In the genomic region with DNA sequence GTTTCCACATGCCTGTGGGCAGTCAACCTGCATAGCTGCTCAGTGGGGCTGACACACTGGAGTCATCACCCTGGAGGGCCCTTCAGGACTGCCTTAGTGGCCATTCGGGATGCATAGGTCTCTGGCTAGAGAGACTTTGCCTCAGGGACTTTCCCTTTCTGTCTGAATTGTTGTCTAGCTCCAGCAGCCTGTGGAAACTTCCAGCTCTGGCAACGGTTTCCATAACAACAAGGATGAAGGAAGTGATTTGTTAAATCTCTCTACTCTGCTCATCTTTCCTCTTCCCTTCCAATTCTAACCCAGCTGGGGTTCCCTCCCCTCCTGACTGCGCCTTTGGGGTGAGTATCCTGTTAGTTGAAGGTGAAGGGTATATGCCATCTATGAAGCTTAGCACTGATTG, we compare ENCODE assay signal across 18 mouse cellular contexts. TPM values are rescaled to one million over a fixed set of nuclear protein-coding genes. Genes with fewer than 3 reads are reported as not detected.
DNase-seq lines count a peak whose midpoint lies in the region; ATAC-seq lines count a peak whose summit lies in the region.
"Had no signal": no experiment of that assay in that cellular context is flagged by ENCODE, and none has a peak within 500 bp of the region (broad histone marks: within the 10 kb centered on the region; RNA-seq: fewer than 3 reads in every experiment).

No protein-coding gene starts in this region.

- peak; percentile 19; the same call in 1 of the 2 replicates for ATAC-seq in hindbrain, embryonic 16.5 days
- ATAC-seq in hindbrain, embryonic 12.5 days (ENCODE audit: low FRiP score): no peak
- ATAC-seq in midbrain, embryonic 14.5 days (ENCODE audit: low FRiP score, low TSS enrichment): no peak
- peak; percentile 36; the same call in 1 of the 2 replicates for ATAC-seq in midbrain, embryonic 16.5 days
- no peak for ATAC-seq in activated CD4-positive, CD25-positive, alpha-beta regulatory T cell, adult 4 months
- ATAC-seq: intestine, postnatal 0 days had no signal

- no peak overlapping the region; the same call in 1 of the 2 replicates for H3K9ac ChIP-seq in hindbrain, embryonic 16.5 days (ENCODE audit: low read depth, low read length)
- no peak overlapping the region for H3K9ac ChIP-seq in hindbrain, embryonic 12.5 days
- no peak overlapping the region for H3K9ac ChIP-seq in midbrain, embryonic 14.5 days (replicated peaks; ENCODE audit: low read length)
- peak overlapping the region; percentile 11; the same call in 1 of the 2 replicates for H3K9ac ChIP-seq in midbrain, embryonic 16.5 days (ENCODE audit: low read depth, low read length)
- H3K9ac ChIP-seq: midbrain, embryonic 12.5 days had no signal

- H3K36me3 ChIP-seq in hindbrain, embryonic 16.5 days (ENCODE audit: control insufficient read depth, insufficient read depth, low read length): no peaks in the 10 kb centered on the region
- no peaks in the 10 kb centered on the region for H3K36me3 ChIP-seq in hindbrain, embryonic 12.5 days
- no peaks in the 10 kb centered on the region for H3K36me3 ChIP-seq in midbrain, embryonic 14.5 days (ENCODE audit: control insufficient read depth, insufficient read depth, low read length)
- H3K36me3 ChIP-seq in midbrain, embryonic 10.5 days: no peaks in the 10 kb centered on the region
- no peaks in the 10 kb centered on the region for H3K36me3 ChIP-seq in midbrain, embryonic 16.5 days (ENCODE audit: control insufficient read depth, insufficient read depth, low read length)
- H3K36me3 ChIP-seq: heart, embryonic 10.5 days; midbrain, embryonic 12.5 days had no signal

- H3K4me3 ChIP-seq in hindbrain, embryonic 16.5 days (ENCODE audit: low read length): no peak overlapping the region
- H3K4me3 ChIP-seq in hindbrain, embryonic 12.5 days: no peak overlapping the region
- H3K4me3 ChIP-seq in midbrain, embryonic 14.5 days (replicated peaks; ENCODE audit: low read depth, low read length): no peak overlapping the region
- H3K4me3 ChIP-seq in midbrain, embryonic 10.5 days: no peak overlapping the region
- no peak overlapping the region for H3K4me3 ChIP-seq in midbrain, embryonic 16.5 days (ENCODE audit: low read depth, low read length)
- H3K4me3 ChIP-seq: heart, embryonic 10.5 days; midbrain, embryonic 12.5 days had no signal

- no peaks in the 10 kb centered on the region for H3K9me3 ChIP-seq in hindbrain, embryonic 16.5 days (ENCODE audit: control insufficient read depth, low read length)
- H3K9me3 ChIP-seq in hindbrain, embryonic 12.5 days (replicated peaks): no peaks in the 10 kb centered on the region
- H3K9me3 ChIP-seq in midbrain, embryonic 14.5 days (ENCODE audit: control insufficient read depth, low read length): no peaks in the 10 kb centered on the region
- no peaks in the 10 kb centered on the region for H3K9me3 ChIP-seq in midbrain, embryonic 10.5 days (replicated peaks)
- no peaks in the 10 kb centered on the region for H3K9me3 ChIP-seq in midbrain, embryonic 16.5 days (replicated peaks; ENCODE audit: control insufficient read depth, low read length, poor library complexity, severe bottlenecking)
- H3K9me3 ChIP-seq: heart, embryonic 10.5 days; midbrain, embryonic 12.5 days had no signal

- H3K4me2 ChIP-seq in hindbrain, embryonic 16.5 days (ENCODE audit: low read length): no peak overlapping the region
- no peak overlapping the region for H3K4me2 ChIP-seq in hindbrain, embryonic 12.5 days (replicated peaks)
- no peak overlapping the region for H3K4me2 ChIP-seq in midbrain, embryonic 14.5 days (ENCODE audit: low read length)
- peak overlapping the region; percentile 12; the same call in 1 of the 2 replicates for H3K4me2 ChIP-seq in midbrain, embryonic 16.5 days (ENCODE audit: low read length)
- H3K4me2 ChIP-seq: midbrain, embryonic 12.5 days had no signal

- WGBS in hindbrain, embryonic 16.5 days: 66% methylated on average over 3 of the region's 3 CpGs
- WGBS in hindbrain, embryonic 12.5 days: 64% methylated on average over 3 of the region's 3 CpGs
- WGBS in midbrain, embryonic 14.5 days: 57% methylated on average over 3 of the region's 3 CpGs
- 70% methylated on average over 3 of the region's 3 CpGs for WGBS in midbrain, embryonic 10.5 days
- 56% methylated on average over 3 of the region's 3 CpGs for WGBS in midbrain, embryonic 16.5 days

- no peak overlapping the region for H3K27ac ChIP-seq in hindbrain, embryonic 16.5 days (ENCODE audit: low read depth, low read length)
- no peak overlapping the region for H3K27ac ChIP-seq in hindbrain, embryonic 12.5 days
- no peak overlapping the region for H3K27ac ChIP-seq in midbrain, embryonic 14.5 days (replicated peaks; ENCODE audit: low read depth, low read length)
- no peak overlapping the region for H3K27ac ChIP-seq in midbrain, embryonic 10.5 days (replicated peaks)
- peak overlapping the region; percentile 65 for H3K27ac ChIP-seq in midbrain, embryonic 16.5 days (ENCODE audit: low read length)
- H3K27ac ChIP-seq: heart, embryonic 10.5 days; midbrain, embryonic 12.5 days had no signal

- peak; percentile 56 for DNase-seq in midbrain, embryonic 14.5 days
- no peak for DNase-seq in midbrain, embryonic 10.5 days (ENCODE audit: low spot score)
- peak; percentile 83 for DNase-seq in brain, adult 2 months (ENCODE audit: low read depth, low spot score)
- no peak for DNase-seq in adrenal gland, postnatal 25 days
- DNase-seq: adrenal gland, postnatal 14 days; cerebellum, adult 11 months; kidney, postnatal 14 days; liver; lung, postnatal 10 days had no signal

- peaks cover 17% of the 10 kb centered on the region for H3K27me3 ChIP-seq in hindbrain, embryonic 16.5 days (replicated peaks; ENCODE audit: control insufficient read depth, insufficient read depth, low read length)
- H3K27me3 ChIP-seq in hindbrain, embryonic 12.5 days: peaks cover 58% of the 10 kb centered on the region
- peaks cover 11% of the 10 kb centered on the region for H3K27me3 ChIP-seq in midbrain, embryonic 14.5 days (ENCODE audit: control insufficient read depth, insufficient read depth, low read length)
- peaks cover 44% of the 10 kb centered on the region for H3K27me3 ChIP-seq in midbrain, embryonic 10.5 days (ENCODE audit: low read depth, poor library complexity, severe bottlenecking)
- H3K27me3 ChIP-seq in midbrain, embryonic 16.5 days (ENCODE audit: control insufficient read depth, insufficient read depth, low read depth, low read length): peaks cover 13% of the 10 kb centered on the region

- H3K4me1 ChIP-seq in hindbrain, embryonic 16.5 days (ENCODE audit: control insufficient read depth, insufficient read depth, low read depth, low read length): peaks cover 5% of the 10 kb centered on the region
- peaks cover 7% of the 10 kb centered on the region for H3K4me1 ChIP-seq in hindbrain, embryonic 12.5 days
- 0 out of 2 replicates have a peak, but pooled peaks cover 4% of the 10 kb centered on the region for H3K4me1 ChIP-seq in midbrain, embryonic 14.5 days (ENCODE audit: control insufficient read depth, insufficient read depth, low read length)
- H3K4me1 ChIP-seq in midbrain, embryonic 10.5 days: peaks cover 8% of the 10 kb centered on the region
- H3K4me1 ChIP-seq in midbrain, embryonic 16.5 days (ENCODE audit: control insufficient read depth, insufficient read depth, low read length): peaks cover 6% of the 10 kb centered on the region

RNA-seq across cellular contexts. Expression of gene Fam187a, which starts 3.2 kb away (rescaled TPM):
- not detected in 2 replicates for polyA plus RNA-seq in hindbrain, embryonic 16.5 days (2015; fragmentation: Nextera tagmentation; extraction: Ambion mirVana)
- not detected in 2 replicates for polyA plus RNA-seq in hindbrain, embryonic 12.5 days (2016; fragmentation: Nextera tagmentation; extraction: Ambion mirVana)
- not detected in 2 replicates for polyA plus RNA-seq in midbrain, embryonic 14.5 days (2014; fragmentation: Nextera tagmentation; extraction: Ambion mirVana)
- not detected in 2 replicates for polyA plus RNA-seq in midbrain, embryonic 10.5 days (2016; fragmentation: Nextera tagmentation; extraction: Ambion mirVana)
- polyA plus RNA-seq in midbrain, embryonic 16.5 days (2015; fragmentation: Nextera tagmentation; extraction: Ambion mirVana): not detected in 2 replicates
- not detected for polyA plus RNA-seq in activated CD4-positive, CD25-positive, alpha-beta regulatory T cell, adult 4 months (2017; shearing (Covaris generic))
- not detected in 2 replicates for total RNA-seq in adrenal gland, postnatal 25 days (2021)
- total RNA-seq: adrenal gland, postnatal 14 days; hematopoietic stem cell, adult 5-6 weeks; neutrophil, adult 5-6 weeks had no signal
- polyA plus RNA-seq: heart, embryonic 10.5 days; intestine, postnatal 0 days; midbrain, embryonic 12.5 days had no signal

RNA-seq across cellular contexts. Expression of gene Ccdc103, which starts 7.1 kb away (rescaled TPM):
- polyA plus RNA-seq in hindbrain, embryonic 16.5 days (2015; fragmentation: Nextera tagmentation; extraction: Ambion mirVana): 2.2 and 2.5 TPM in 2 replicates
- 1.7 and 3.4 TPM in 2 replicates for polyA plus RNA-seq in hindbrain, embryonic 12.5 days (2016; fragmentation: Nextera tagmentation; extraction: Ambion mirVana)
- 2.1 and 2.4 TPM in 2 replicates for polyA plus RNA-seq in midbrain, embryonic 14.5 days (2014; fragmentation: Nextera tagmentation; extraction: Ambion mirVana)
- 2.2 and 2.7 TPM in 2 replicates for polyA plus RNA-seq in midbrain, embryonic 10.5 days (2016; fragmentation: Nextera tagmentation; extraction: Ambion mirVana)
- 2.3 TPM in 2 replicates for polyA plus RNA-seq in midbrain, embryonic 16.5 days (2015; fragmentation: Nextera tagmentation; extraction: Ambion mirVana)
- under 1 TPM in 1 of 2 experiments, not detected in 1; 0.29 TPM for polyA plus RNA-seq in activated CD4-positive, CD25-positive, alpha-beta regulatory T cell, adult 4 months (2017; shearing (Covaris generic))
- total RNA-seq in adrenal gland, postnatal 25 days (2021): 1.0 TPM in 1 of 2 replicates, not detected in the other
- total RNA-seq: neutrophil, adult 5-6 weeks had no signal

RNA-seq across cellular contexts. Expression of gene Eftud2, which starts 7.3 kb away (rescaled TPM):
- polyA plus RNA-seq in hindbrain, embryonic 16.5 days (2015; fragmentation: Nextera tagmentation; extraction: Ambion mirVana): 127 and 140 TPM in 2 replicates
- 208 TPM in 2 replicates for polyA plus RNA-seq in hindbrain, embryonic 12.5 days (2016; fragmentation: Nextera tagmentation; extraction: Ambion mirVana)
- polyA plus RNA-seq in midbrain, embryonic 14.5 days (2014; fragmentation: Nextera tagmentation; extraction: Ambion mirVana): 111 and 150 TPM in 2 replicates
- 334 and 339 TPM in 2 replicates for polyA plus RNA-seq in midbrain, embryonic 10.5 days (2016; fragmentation: Nextera tagmentation; extraction: Ambion mirVana)
- polyA plus RNA-seq in midbrain, embryonic 16.5 days (2015; fragmentation: Nextera tagmentation; extraction: Ambion mirVana): 133 and 134 TPM in 2 replicates
- polyA plus RNA-seq in activated CD4-positive, CD25-positive, alpha-beta regulatory T cell, adult 4 months (2017; shearing (Covaris generic)): 100 to 1,000 TPM in 1 of 2 experiments, 10 to 100 TPM in 1; 97.6 to 127 TPM
- total RNA-seq in adrenal gland, postnatal 25 days (2021): 77.2 and 81.2 TPM in 2 replicates

RNA-seq across cellular contexts. Expression of gene Gfap, which starts 12.6 kb away (rescaled TPM):
- 4.8 and 15.5 TPM in 2 replicates for polyA plus RNA-seq in hindbrain, embryonic 16.5 days (2015; fragmentation: Nextera tagmentation; extraction: Ambion mirVana)
- polyA plus RNA-seq in hindbrain, embryonic 12.5 days (2016; fragmentation: Nextera tagmentation; extraction: Ambion mirVana): 0.12 TPM in 1 of 2 replicates, not detected in the other
- polyA plus RNA-seq in midbrain, embryonic 14.5 days (2014; fragmentation: Nextera tagmentation; extraction: Ambion mirVana): 0.26 TPM in 1 of 2 replicates, not detected in the other
- 0.05 and 0.09 TPM in 2 replicates for polyA plus RNA-seq in midbrain, embryonic 10.5 days (2016; fragmentation: Nextera tagmentation; extraction: Ambion mirVana)
- 0.27 and 1.2 TPM in 2 replicates for polyA plus RNA-seq in midbrain, embryonic 16.5 days (2015; fragmentation: Nextera tagmentation; extraction: Ambion mirVana)
- polyA plus RNA-seq in activated CD4-positive, CD25-positive, alpha-beta regulatory T cell, adult 4 months (2017; shearing (Covaris generic)): not detected
- 0.36 and 0.48 TPM in 2 replicates for total RNA-seq in adrenal gland, postnatal 25 days (2021)
- total RNA-seq: neutrophil, adult 5-6 weeks had no signal
- polyA plus RNA-seq: midbrain, embryonic 12.5 days had no signal

RNA-seq across cellular contexts. Expression of gene Kif18b, which starts 36.8 kb away (rescaled TPM):
- 2.0 and 2.3 TPM in 2 replicates for polyA plus RNA-seq in hindbrain, embryonic 16.5 days (2015; fragmentation: Nextera tagmentation; extraction: Ambion mirVana)
- polyA plus RNA-seq in hindbrain, embryonic 12.5 days (2016; fragmentation: Nextera tagmentation; extraction: Ambion mirVana): 6.6 and 7.8 TPM in 2 replicates
- polyA plus RNA-seq in midbrain, embryonic 14.5 days (2014; fragmentation: Nextera tagmentation; extraction: Ambion mirVana): 1.9 TPM in 2 replicates
- polyA plus RNA-seq in midbrain, embryonic 10.5 days (2016; fragmentation: Nextera tagmentation; extraction: Ambion mirVana): 12.4 and 14.0 TPM in 2 replicates
- 0.75 and 1.4 TPM in 2 replicates for polyA plus RNA-seq in midbrain, embryonic 16.5 days (2015; fragmentation: Nextera tagmentation; extraction: Ambion mirVana)
- 1 to 10 TPM; 1.6 to 1.9 TPM for polyA plus RNA-seq in activated CD4-positive, CD25-positive, alpha-beta regulatory T cell, adult 4 months (2017; shearing (Covaris generic))
- 4.1 and 5.3 TPM in 2 replicates for total RNA-seq in adrenal gland, postnatal 25 days (2021)
- total RNA-seq: neutrophil, adult 5-6 weeks had no signal

Comparison
In these comparisons a context has a peak if more than half of its experiments do, and no peak if none do; other contexts are left out.
1. ATAC-seq: peak in hindbrain, embryonic 16.5 days (single experiment) and midbrain, embryonic 16.5 days (single experiment); none in hindbrain, embryonic 12.5 days (single experiment), midbrain, embryonic 14.5 days (single experiment) and activated CD4-positive, CD25-positive, alpha-beta regulatory T cell, adult 4 months (single experiment).
2. DNase-seq: peak in midbrain, embryonic 14.5 days (single experiment) and brain, adult 2 months (single experiment); none in midbrain, embryonic 10.5 days (single experiment) and adrenal gland, postnatal 25 days (single experiment).